ENCODE assay signal across 20 mouse cellular contexts in genomic region chr2:37939997-37940396, GRCm38 (mm10).
"Had no signal": no experiment of that assay in that cellular context is flagged by ENCODE, and none has a peak within 500 bp of the region (broad histone marks: within the 10 kb centered on the region; RNA-seq: fewer than 3 reads in every experiment).

No protein-coding gene starts in this region.

- H3K4me3 ChIP-seq: midbrain, embryonic 10.5 days; midbrain, embryonic 13.5 days; midbrain, embryonic 15.5 days; myocyte; neural tube, embryonic 13.5 days; neural tube, embryonic 15.5 days; stomach, embryonic 15.5 days had no signal

- H3K36me3 ChIP-seq: midbrain, embryonic 15.5 days; stomach, embryonic 15.5 days had no signal

- DNase-seq: lung, adult 18-20 months; lung, embryonic 14.5 days; lung, postnatal 10 days; lung, postnatal 4 days; retina, postnatal 1 day; right cerebral cortex, adult 18-20 months; right cerebral cortex, postnatal 25 days; right cerebral cortex, postnatal 4 days; spleen, adult 18-20 months; thymus, adult 2 months; thymus, postnatal 25 days; thymus, postnatal 4 days had no signal

- H3K9me3 ChIP-seq: midbrain, embryonic 10.5 days; midbrain, embryonic 13.5 days; midbrain, embryonic 15.5 days; neural tube, embryonic 13.5 days; neural tube, embryonic 15.5 days; stomach, embryonic 15.5 days had no signal

- H3K4me2 ChIP-seq: lung, embryonic 14.5 days; midbrain, embryonic 13.5 days; midbrain, embryonic 15.5 days; neural tube, embryonic 13.5 days; neural tube, embryonic 15.5 days; stomach, embryonic 15.5 days had no signal

- H3K9ac ChIP-seq: lung, embryonic 14.5 days; midbrain, embryonic 13.5 days; midbrain, embryonic 15.5 days; neural tube, embryonic 13.5 days; neural tube, embryonic 15.5 days; stomach, embryonic 15.5 days had no signal

- H3K27ac ChIP-seq: midbrain, embryonic 10.5 days; midbrain, embryonic 13.5 days; midbrain, embryonic 15.5 days; neural tube, embryonic 13.5 days; neural tube, embryonic 15.5 days; stomach, embryonic 15.5 days; stomach, postnatal 0 days had no signal

- H3K27me3 ChIP-seq: midbrain, embryonic 15.5 days; neural tube, embryonic 13.5 days; neural tube, embryonic 15.5 days; stomach, embryonic 15.5 days had no signal

- ATAC-seq: midbrain, embryonic 13.5 days; midbrain, embryonic 15.5 days had no signal

- H3K4me1 ChIP-seq: midbrain, embryonic 15.5 days; neural tube, embryonic 13.5 days; neural tube, embryonic 15.5 days; stomach, embryonic 15.5 days had no signal
